Mouse (Mus musculus): ENCODE data around the gene Tm7sf3. TPM values are rescaled to one million over a fixed set of nuclear protein-coding genes. Genes with fewer than 3 reads are reported as not detected.
"Not testable (repeated sequence)": the region's sequence is repeated elsewhere in the genome, so short reads cannot be mapped to it uniquely, and the experiment has no call there.

The Tm7sf3 gene
- total RNA-seq, 2 experiments from 2014 or later: 25.4 to 25.5 TPM

DNA sequence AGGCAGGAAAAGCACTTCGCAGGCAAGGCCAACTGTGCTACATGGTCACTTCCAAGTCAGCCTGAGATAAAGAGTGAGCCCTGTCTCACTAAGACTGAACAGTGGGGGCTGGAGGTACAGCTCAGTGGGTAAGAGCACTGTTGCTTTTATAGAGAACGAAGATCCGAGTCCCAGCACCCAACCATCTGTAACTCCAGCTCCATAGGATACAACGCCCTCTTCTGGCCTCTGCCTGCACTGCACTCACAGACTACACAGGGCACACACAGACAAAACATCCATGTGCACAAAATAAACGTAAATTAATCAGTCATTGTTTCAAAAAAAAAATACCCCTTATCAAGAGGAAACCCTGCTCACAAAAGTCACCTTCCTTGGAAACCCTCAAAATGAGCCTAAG lies 28.7 kb downstream of the Tm7sf3 start:
- DNase-seq: no peak

GRCm38 (mm10) chr6:146612736-146613135 lies 29.9 kb downstream of the Tm7sf3 start:
- DNase-seq: no peak

- no peak for DNase-seq
These were observed 30.7 kb downstream of the Tm7sf3 start for GRCm38 (mm10) chr6:146611897-146612296.

- DNase-seq: no peak
These were observed 31.2 kb downstream of the Tm7sf3 start for GRCm38 (mm10) chr6:146611385-146611784.

- peak; percentile 39 for DNase-seq
These were observed 39.0 kb downstream of the Tm7sf3 start for GRCm38 (mm10) chr6:146603651-146604050.

- DNase-seq: no peak
These were observed 40.0 kb downstream of the Tm7sf3 start for GRCm38 (mm10) chr6:146602601-146603000.

GRCm38 (mm10) chr6:146585134-146585533 lies 57.5 kb downstream of the Tm7sf3 start:
- DNase-seq: no peak

GRCm38 (mm10) chr6:146583366-146584046 lies 59.1 kb downstream of the Tm7sf3 start:
- DNase-seq: no peak

DNA sequence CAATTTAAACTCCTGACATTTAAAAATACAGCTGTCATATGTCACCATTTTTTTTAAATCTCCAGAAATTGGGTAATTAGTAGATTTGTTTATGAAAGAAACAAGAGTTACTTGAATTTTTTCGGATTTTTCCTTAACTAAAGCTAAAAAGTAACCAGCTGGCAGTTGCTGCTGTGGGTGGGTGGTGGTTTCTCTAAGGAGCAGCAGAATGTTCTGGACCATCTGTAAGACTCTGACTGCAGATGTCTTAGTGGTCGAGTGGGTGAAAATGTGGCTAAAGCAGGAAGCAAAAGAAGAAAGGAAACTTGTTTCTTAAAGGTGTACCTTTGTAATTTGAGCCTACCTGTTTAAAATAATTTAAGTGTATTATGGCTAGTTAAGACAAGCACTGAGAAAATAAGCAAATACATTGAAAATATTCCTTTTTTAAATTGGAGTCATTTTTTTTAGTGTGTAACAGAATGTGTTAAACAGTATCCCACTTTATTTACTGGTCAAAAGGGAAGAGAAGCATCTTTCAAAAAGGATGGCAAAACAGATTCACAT lies 62.2 kb downstream of the Tm7sf3 start:
- DNase-seq: no peak

DNA sequence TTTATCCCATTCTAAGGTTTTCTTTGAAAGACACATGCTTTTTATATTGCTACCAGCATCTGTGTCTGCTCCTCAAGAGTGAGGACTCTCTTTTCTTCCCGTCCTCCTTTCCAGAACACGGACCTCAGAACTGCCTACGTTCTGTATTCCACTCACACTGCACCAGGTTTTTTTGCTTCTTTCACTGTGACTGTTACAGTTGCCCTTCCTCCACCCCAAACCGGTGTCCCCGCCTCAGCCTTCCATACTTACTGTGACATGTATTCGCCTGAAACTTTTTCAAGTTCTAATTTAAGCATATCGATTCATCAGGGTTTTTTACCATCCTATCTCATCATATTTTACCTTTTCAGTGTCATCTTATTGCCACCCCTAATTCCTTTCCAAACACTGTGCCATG lies 64.0 kb downstream of the Tm7sf3 start:
- DNase-seq: peak; percentile 23

GRCm38 (mm10) chr6:146578111-146578531 lies 64.5 kb downstream of the Tm7sf3 start:
- peak; percentile 71 for DNase-seq

GRCm38 (mm10) chr6:146577310-146578109 lies 65.1 kb downstream of the Tm7sf3 start, which contains the start of gene Ints13:
Ints13 (minus strand) TSS chr6:146577835.
- peak; percentile 98 for DNase-seq

DNA sequence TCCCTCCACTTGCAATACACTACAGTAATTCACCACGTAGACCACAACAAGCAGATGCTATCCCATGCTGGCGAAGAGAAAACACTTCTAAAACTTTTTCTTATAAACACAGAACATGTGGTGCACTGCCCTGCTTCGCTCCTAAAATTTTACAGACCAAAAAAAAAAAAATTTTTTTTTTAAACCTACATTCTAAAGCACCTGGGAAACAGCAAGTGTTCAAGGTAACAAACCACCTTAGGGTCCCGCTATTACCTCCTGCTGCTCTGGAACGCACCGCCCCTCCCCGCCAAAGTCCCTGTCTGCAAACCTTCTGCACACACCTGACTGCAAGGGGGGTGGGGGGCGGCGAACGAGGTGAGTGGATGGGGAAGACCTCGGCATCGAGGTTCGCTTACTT lies 65.7 kb downstream of the Tm7sf3 start, which contains the start of gene Fgfr1op2:
Gene Fgfr1op2, plus strand, starts transcription at position 301 of the 400 bp plus-strand sequence.
- no peak for DNase-seq

DNA sequence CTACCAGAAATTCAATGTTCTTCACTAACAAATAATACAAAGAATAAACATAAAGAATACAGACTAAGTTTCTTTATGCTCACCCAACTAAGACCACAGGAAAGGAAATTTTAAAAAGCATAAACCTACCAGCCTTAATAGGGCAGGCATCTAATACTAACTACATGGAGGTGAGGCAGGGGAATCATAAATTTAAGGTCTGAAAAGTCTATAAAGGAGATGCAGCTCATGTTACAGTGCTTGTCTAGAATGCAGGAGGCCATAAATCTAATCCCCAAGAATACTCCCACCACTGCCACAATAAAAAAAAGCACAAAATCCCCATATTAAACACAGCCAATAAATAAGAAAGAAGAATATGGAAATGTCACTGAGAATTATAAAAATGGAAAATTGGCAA lies 70.6 kb downstream of the Tm7sf3 start:
- DNase-seq: no peak

DNA sequence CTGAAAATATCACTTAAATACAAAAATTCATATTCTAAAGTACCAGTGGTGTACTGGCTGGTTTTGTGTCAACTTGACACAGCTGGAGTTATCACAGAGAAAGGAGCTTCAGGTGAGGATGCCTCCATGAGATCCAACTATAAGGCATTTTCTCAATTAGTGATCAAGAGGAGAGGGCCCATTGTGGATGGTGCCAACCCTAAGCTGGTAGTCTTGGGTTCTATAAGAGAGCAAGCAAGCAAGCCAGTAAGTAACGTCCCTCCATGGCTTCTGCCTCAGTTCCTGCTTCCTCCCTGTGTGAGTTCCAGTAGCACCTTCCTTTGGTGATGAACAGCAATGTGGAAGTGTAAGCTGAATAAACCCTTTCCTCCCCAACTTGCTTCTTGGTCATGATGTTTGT lies 80.2 kb downstream of the Tm7sf3 start:
- DNase-seq: not testable (repeated sequence)

Other genes starting within 250 kb of the Tm7sf3 start
- 10 to 100 TPM; 38.6 to 45.5 TPM for gene Itpr2, start 140.6 kb downstream of the Tm7sf3 start, total RNA-seq (2021)
- 10 to 100 TPM; 63.8 to 66.8 TPM for gene Fgfr1op2, start 65.6 kb downstream of the Tm7sf3 start, total RNA-seq (2021)
- gene Ints13, start 65.0 kb downstream of the Tm7sf3 start, total RNA-seq (2021): 10 to 100 TPM; 28.4 to 35.0 TPM
- 10 to 100 TPM; 64.0 to 67.8 TPM for gene Med21, start 277 bp downstream of the Tm7sf3 start, total RNA-seq (2021)
- 10 to 100 TPM; 25.4 to 29.1 TPM for gene Stk38l, start 82.2 kb upstream of the Tm7sf3 start, total RNA-seq (2021)
- gene Arntl2, start 153.2 kb upstream of the Tm7sf3 start, total RNA-seq (2021): 1 to 10 TPM; 1.4 to 2.1 TPM
- gene Smco2, start 207.3 kb upstream of the Tm7sf3 start, total RNA-seq (2021): under 1 TPM; 0.47 to 0.62 TPM
- gene Ppfibp1, start 245.7 kb upstream of the Tm7sf3 start, total RNA-seq (2021): 100 to 1,000 TPM in 1 of 2 experiments, 10 to 100 TPM in 1; 95.3 to 106 TPM

Measured in heart, postnatal 4 days (tissue).